Mouse (Mus musculus) granulocyte monocyte progenitor cell, adult 5-6 weeks (primary cell): ENCODE measurements around the gene Dnase1l2. TPM values are rescaled to one million over a fixed set of nuclear protein-coding genes. Genes with fewer than 3 reads are reported as not detected.

Experiments used
- ATAC-seq: replicated peaks from 2 replicates; pipeline ENCODE4 v1.8.0; 2016; ENCODE audit warnings: mild to moderate bottlenecking, moderate TSS enrichment, inconsistent platforms; ENCODE audit not compliant: poor library complexity, severe bottlenecking
- total RNA-seq, 2 experiments: library from RNA; stranded (forward) in 1 of 2; stranded (reverse) in 1 of 2; fragments of 200-712, 200-1000 nt in 1 of 2; fragments of >200 nt in 1 of 2; fragmentation: Nextera tagmentation in 1 of 2; gene quantifications; 2 replicates each; pipeline ENCODE4 v1.2.3; 2014 to 2017

Gene Dnase1l2
- total RNA-seq (2014; fragmentation: Nextera tagmentation) (2.3 and 2.8 TPM in 2 replicates), total RNA-seq (2017) (0.72 and 1.3 TPM in 2 replicates)

- ATAC-seq: no peak
Observed at GRCm38 (mm10) chr17:24442632-24443155, at the start of gene Dnase1l2. Gene Dnase1l2, minus strand, starts transcription at chr17:24443105.

- no peak for ATAC-seq
Observed at GRCm38 (mm10) chr17:24490399-24490798, 47.5 kb upstream of the Dnase1l2 start.

- ATAC-seq: no peak
Observed at GRCm38 (mm10) chr17:24489265-24490030, 46.5 kb upstream of the Dnase1l2 start.

- peak; percentile 38 for ATAC-seq
Observed at GRCm38 (mm10) chr17:24488662-24489264, 45.9 kb upstream of the Dnase1l2 start.

- ATAC-seq: peak; percentile 32
Observed at GRCm38 (mm10) chr17:24488186-24488661, 45.3 kb upstream of the Dnase1l2 start, which contains the start of gene Caskin1. Gene Caskin1, plus strand, starts transcription at chr17:24488601.

GRCm38 (mm10) chr17:24485090-24485860 lies 42.4 kb upstream of the Dnase1l2 start:
- ATAC-seq: no peak

GRCm38 (mm10) chr17:24483495-24483894 lies 40.6 kb upstream of the Dnase1l2 start:
- ATAC-seq: no peak

GRCm38 (mm10) chr17:24481027-24481815 lies 38.3 kb upstream of the Dnase1l2 start:
- no peak for ATAC-seq

- peak; percentile 39 for ATAC-seq
Observed at GRCm38 (mm10) chr17:24480201-24480826, 37.4 kb upstream of the Dnase1l2 start.

GRCm38 (mm10) chr17:24479431-24479830 lies 36.5 kb upstream of the Dnase1l2 start:
- ATAC-seq: no peak

- ATAC-seq: peak; percentile 83
Observed at GRCm38 (mm10) chr17:24478663-24479380, 35.9 kb upstream of the Dnase1l2 start, which contains the start of gene Mlst8. Gene Mlst8, minus strand, starts transcription at chr17:24479078.

GRCm38 (mm10) chr17:24477985-24478600 lies 35.2 kb upstream of the Dnase1l2 start:
- ATAC-seq: no peak

GRCm38 (mm10) chr17:24477053-24477984 lies 34.4 kb upstream of the Dnase1l2 start:
- ATAC-seq: peak; percentile 55

- ATAC-seq: no peak
Observed at GRCm38 (mm10) chr17:24476022-24476776, 33.3 kb upstream of the Dnase1l2 start.

GRCm38 (mm10) chr17:24475586-24475985 lies 32.7 kb upstream of the Dnase1l2 start:
- ATAC-seq: no peak

GRCm38 (mm10) chr17:24474557-24474956 lies 31.7 kb upstream of the Dnase1l2 start:
- no peak for ATAC-seq
